ENCODE assay signal across 10 mouse cellular contexts in genomic region chr1:177683931-177684836, GRCm38 (mm10). TPM values are rescaled to one million over a fixed set of nuclear protein-coding genes. Genes with fewer than 3 reads are reported as not detected.
DNase-seq lines count a peak whose midpoint lies in the region; ATAC-seq lines count a peak whose summit lies in the region.
"Had no signal": no experiment of that assay in that cellular context is flagged by ENCODE, and none has a peak within 500 bp of the region (broad histone marks: within the 10 kb centered on the region; RNA-seq: fewer than 3 reads in every experiment).

No protein-coding gene starts in this region.

- H3K9me3 ChIP-seq in forebrain, embryonic 11.5 days (ENCODE audit: control insufficient read depth, low read length) = no peaks in the 10 kb centered on the region

- H3K4me3 ChIP-seq in forebrain, embryonic 11.5 days (ENCODE audit: low read depth, low read length) = no peak overlapping the region

- ATAC-seq in forebrain, embryonic 11.5 days (replicated peaks; ENCODE audit: low FRiP score) = peak; percentile 53

- peak; percentile 36 to 51 for DNase-seq in left cerebral cortex, adult 18-20 months (ENCODE audit: low spot score in 2 of 2)
- no peak for DNase-seq in left cerebral cortex, adult 11 months (ENCODE audit: low spot score)
- no peak for DNase-seq in forebrain, embryonic 11.5 days (ENCODE audit: low spot score)
- DNase-seq in left cerebral cortex, postnatal 10 days (ENCODE audit: extremely low spot score in 1 of 2, low spot score in 2 of 2) = peak; percentile 14 to 38
- DNase-seq in right cerebral cortex, postnatal 4 days = peak; percentile 18
- no peak for DNase-seq in thymus, postnatal 0 days (ENCODE audit: low spot score)
- DNase-seq in kidney, postnatal 4 days = no peak
- DNase-seq in kidney, adult 11 months = no peak

- no peaks in the 10 kb centered on the region; the same call in 1 of the 2 replicates for H3K4me1 ChIP-seq in forebrain, embryonic 11.5 days (replicated peaks; ENCODE audit: control insufficient read depth, insufficient read depth, low read length)

- H3K36me3 ChIP-seq in forebrain, embryonic 11.5 days (ENCODE audit: control insufficient read depth, insufficient read depth, low read length) = no peaks in the 10 kb centered on the region

- H3K27me3 ChIP-seq in forebrain, embryonic 11.5 days (ENCODE audit: control insufficient read depth, insufficient read depth, low read length) = no peaks in the 10 kb centered on the region

- no peak overlapping the region for H3K27ac ChIP-seq in forebrain, embryonic 11.5 days (ENCODE audit: low read depth, low read length)
- H3K27ac ChIP-seq: kidney, postnatal 0 days had no signal

- intact Hi-C loops in left cerebral cortex, postnatal 10 days (cut with DNase I) = loop anchor here (2.0 to 10.0 kb wide), 3 partner anchors 489 to 805 kb away; no protein-coding TSS in a partner anchor

- no peak overlapping the region for H3K9ac ChIP-seq in forebrain, embryonic 11.5 days (ENCODE audit: low read length)

- H3K4me2 ChIP-seq in forebrain, embryonic 11.5 days (ENCODE audit: low read depth, low read length, severe bottlenecking) = no peak overlapping the region

- WGBS in forebrain, embryonic 11.5 days = 44% methylated on average over 18 of the region's 18 CpGs

RNA-seq across cellular contexts. Expression of gene 1700016C15Rik, which starts 45.4 kb away (rescaled TPM):
- not detected for total RNA-seq in left cerebral cortex, adult 18-20 months (2021)
- polyA plus RNA-seq in forebrain, embryonic 11.5 days (2014; fragmentation: Nextera tagmentation; extraction: Ambion mirVana) = not detected in 2 replicates
- total RNA-seq in left cerebral cortex, postnatal 10 days (2021) = not detected
- polyA plus RNA-seq in thymus, postnatal 0 days (2015; fragmentation: Nextera tagmentation; extraction: Ambion mirVana) = 0.28 and 0.49 TPM in 2 replicates
- total RNA-seq: common myeloid progenitor, adult 5-6 weeks had no signal

Comparison
In these comparisons a context has a peak if more than half of its experiments do, and no peak if none do; other contexts are left out.
1. DNase-seq: peak in left cerebral cortex, adult 18-20 months (2 of 2), left cerebral cortex, postnatal 10 days (2 of 2) and right cerebral cortex, postnatal 4 days (single experiment); none in left cerebral cortex, adult 11 months (single experiment), forebrain, embryonic 11.5 days (single experiment), thymus, postnatal 0 days (single experiment), kidney, postnatal 4 days (0 of 2) and kidney, adult 11 months (single experiment).